ENCODE assay signal across 19 mouse cellular contexts in genomic region chr2:36061409-36061808, GRCm38 (mm10). TPM values are rescaled to one million over a fixed set of nuclear protein-coding genes. Genes with fewer than 3 reads are reported as not detected.
"Had no signal": no experiment of that assay in that cellular context is flagged by ENCODE, and none has a peak within 500 bp of the region (broad histone marks: within the 10 kb centered on the region; RNA-seq: fewer than 3 reads in every experiment).

No protein-coding gene starts in this region.

- H3K27me3 ChIP-seq: neural tube, embryonic 15.5 days; stomach, embryonic 15.5 days had no signal

- H3K9me3 ChIP-seq: neural tube, embryonic 15.5 days; stomach, embryonic 15.5 days had no signal

- H3K27ac ChIP-seq: neural tube, embryonic 15.5 days; stomach, embryonic 15.5 days; stomach, postnatal 0 days had no signal

- DNase-seq: retina, postnatal 1 day; right cerebral cortex, adult 18-20 months; right cerebral cortex, postnatal 14 days; right cerebral cortex, postnatal 25 days; right cerebral cortex, postnatal 4 days; spleen, adult 18-20 months; thymus, adult 18-20 months; thymus, adult 2 months; thymus, postnatal 14 days; thymus, postnatal 25 days; thymus, postnatal 36 days; thymus, postnatal 4 days had no signal

- H3K4me2 ChIP-seq: neural tube, embryonic 15.5 days; stomach, embryonic 15.5 days had no signal

- H3K9ac ChIP-seq: neural tube, embryonic 15.5 days; stomach, embryonic 15.5 days had no signal

- H3K4me1 ChIP-seq: neural tube, embryonic 15.5 days; stomach, embryonic 15.5 days had no signal

- H3K36me3 ChIP-seq: neural tube, embryonic 15.5 days; stomach, embryonic 15.5 days had no signal

- H3K4me3 ChIP-seq: neural tube, embryonic 15.5 days; stomach, embryonic 15.5 days had no signal

RNA-seq across cellular contexts. Expression of gene Morn5, which starts 12.2 kb away (rescaled TPM):
- polyA plus RNA-seq: small intestine, adult 2 months; spleen, adult 2 months; stomach, embryonic 14.5 days; stomach, postnatal 0 days had no signal

RNA-seq across cellular contexts. Expression of gene Lhx6, which starts 43.8 kb away (rescaled TPM):
- polyA plus RNA-seq: neural tube, embryonic 14.5 days had no signal
